Mouse (Mus musculus) right cerebral cortex, adult 2 months (tissue): Measurements from ENCODE around the gene Tbc1d30.

Experiments used
- DNase-seq, 2 experiments: peaks; one replicate each; pipeline ENCODE4 v3.0.0; 2021 to 2022; ENCODE audit warnings: low spot score in 2 of 2

Tbc1d30 gene

DNA sequence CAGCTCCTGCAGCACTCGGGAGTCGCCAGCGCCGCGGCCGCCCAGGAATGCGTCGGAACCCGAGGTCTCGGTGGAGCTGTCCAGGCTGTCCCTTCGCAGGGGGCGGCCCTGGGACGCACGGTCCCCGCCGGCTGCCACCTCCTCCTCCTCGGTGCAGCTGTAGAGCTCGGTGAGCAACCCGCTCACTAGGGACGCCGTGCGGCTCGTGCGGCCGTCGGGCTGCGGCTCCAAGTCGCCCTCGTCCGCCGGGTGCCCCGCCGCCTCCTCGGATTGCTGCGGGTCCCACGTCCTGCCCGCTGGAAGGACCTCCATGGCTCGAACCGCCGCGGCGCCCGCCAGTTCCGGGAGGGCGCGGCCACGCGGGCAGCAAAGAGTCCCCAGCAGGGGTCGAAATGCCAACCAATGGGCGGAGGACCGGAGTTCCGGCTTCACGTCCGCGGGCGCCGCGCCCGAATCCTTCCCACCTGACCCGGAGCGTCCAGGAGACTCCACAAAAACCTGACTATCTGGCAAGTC, at the start of gene Tbc1d30:
Gene Tbc1d30, minus strand, starts transcription at position 213 of the 516 bp plus-strand sequence.
- no peak for DNase-seq

DNA sequence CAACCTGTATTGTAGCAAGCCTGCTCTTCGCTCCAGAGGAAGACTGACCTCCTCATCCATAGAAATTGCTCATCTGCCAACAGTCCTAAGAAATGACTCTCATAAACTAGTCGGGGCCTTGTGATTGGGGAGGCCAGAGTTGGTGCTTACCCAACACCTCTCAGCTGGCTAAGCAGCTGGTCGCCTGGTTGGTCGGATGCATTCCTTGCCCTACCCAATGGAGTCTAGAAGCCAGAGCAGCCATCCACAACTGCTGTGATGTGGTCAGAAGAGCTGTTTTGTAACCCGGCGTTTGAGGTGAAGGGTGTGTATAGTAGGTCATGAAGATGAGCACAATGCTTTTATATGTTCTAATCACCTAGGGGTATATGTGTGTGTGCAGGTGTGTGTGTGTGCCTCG, 47.5 kb upstream of the Tbc1d30 start:
- no peak for DNase-seq

DNA sequence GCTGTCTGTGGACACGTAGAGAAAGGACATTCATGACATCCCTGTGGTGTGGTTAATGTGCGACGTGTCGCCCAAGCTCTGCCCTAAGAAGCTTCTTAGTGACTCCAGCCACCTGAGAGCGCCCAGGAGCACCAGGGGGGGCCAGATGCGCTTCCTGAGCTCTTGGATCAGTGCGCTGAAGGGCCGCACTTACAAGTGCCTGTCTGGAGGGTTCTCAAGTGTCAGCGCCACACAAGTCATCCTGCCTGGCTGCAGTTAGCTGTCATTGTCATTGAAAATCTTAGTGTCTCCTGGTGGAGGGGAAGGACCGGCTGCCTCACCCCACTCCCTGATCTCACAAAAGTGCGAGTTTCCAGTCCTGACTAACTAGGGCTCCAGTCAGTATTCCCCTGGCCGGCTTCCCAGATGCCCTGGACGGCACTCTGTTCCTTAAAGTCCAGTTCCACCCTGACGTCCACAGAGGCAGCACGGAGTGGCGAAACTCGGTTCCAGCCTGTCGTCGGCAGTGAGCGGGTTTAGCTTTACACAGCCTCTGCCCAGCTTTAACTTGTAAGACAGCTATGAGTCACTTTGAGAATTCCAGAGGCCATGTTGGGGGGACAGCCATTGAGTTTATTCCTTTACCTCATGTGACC, 44.6 kb upstream of the Tbc1d30 start:
- no peak for DNase-seq

DNA sequence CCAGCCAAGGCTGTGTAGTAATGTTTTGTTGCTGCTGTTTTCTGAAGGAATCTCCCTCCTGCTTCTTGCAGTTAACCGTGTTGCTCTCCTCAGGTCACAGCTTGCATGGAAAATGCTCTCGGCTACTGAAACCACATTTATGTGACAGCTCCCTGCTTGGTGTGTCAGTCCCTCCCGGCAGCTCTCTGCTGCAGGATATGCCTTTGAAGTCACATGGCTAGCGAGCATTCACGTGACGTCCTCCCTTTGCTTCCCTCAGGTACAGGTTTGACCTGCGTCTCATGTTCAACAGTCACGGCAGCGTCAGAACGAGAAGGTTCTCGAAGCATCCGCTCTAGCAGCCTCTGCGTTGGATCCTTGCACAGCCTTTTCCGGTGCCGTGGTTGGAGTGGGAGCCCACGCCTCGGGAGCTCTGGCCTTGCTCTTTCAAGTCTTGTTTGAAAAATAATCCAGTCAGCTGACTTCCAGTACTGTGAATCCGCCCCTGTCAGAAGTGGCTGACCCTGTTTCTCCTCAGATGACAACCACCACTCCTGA, 43.8 kb upstream of the Tbc1d30 start:
- DNase-seq = no peak

DNA sequence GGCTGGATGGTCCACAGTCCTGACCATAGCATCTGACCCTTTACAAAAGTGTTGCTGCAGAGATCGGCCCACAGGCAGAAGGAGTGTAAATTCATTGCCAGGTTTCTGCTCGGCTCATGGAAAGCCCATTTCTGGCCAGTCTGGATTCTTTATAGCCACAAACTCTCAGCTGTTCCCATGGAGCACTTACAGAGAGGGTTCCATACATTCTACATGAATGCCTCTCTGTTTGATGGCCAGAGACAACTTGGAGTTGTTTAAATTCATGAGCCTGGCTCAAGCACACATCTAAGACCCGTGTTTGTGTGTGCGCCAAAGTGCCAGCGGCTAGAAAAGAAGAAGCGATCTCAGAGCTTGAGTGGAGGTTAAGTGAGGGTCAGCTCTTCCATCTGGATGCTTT, 43.2 kb upstream of the Tbc1d30 start:
- no peak for DNase-seq

DNA sequence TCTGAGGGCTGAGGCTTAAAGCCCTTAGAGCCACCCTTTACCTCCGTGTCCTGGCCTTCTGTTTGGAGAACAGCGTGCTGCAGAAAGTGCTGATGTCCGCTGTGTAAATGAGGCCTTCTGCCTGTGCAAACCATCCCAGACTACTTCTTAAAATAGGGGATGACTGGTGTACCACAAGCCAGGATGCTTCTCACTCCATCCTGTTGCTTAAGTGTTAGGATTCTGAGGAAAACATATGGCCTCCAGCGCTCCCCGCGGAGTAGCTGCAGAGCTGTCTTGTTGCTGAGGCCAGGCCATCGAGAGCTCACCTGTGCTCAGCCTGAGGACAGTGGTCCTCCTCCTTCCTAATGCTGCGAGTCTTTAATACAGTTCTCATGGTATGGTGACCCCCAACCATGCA, 40.8 kb upstream of the Tbc1d30 start:
- DNase-seq = no peak

DNA sequence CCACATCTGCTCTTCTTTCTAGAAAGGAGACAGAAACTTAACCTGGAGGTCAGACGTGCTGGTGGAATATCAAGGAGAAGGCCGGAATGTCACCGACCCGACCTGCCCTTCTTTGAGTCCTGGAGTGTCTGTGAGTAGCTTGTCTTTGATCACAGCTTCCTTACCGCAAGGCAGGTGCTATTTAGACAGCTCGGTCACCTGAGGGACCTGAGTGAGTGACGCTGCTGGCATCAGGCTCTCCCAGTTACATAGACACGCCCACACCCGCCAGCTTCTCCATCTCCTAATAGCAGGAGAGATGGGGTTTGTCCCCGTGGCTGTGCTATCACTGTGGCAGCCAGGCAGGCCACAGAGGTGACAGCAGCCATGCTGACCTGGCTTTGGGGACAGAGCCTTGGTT, 39.5 kb upstream of the Tbc1d30 start:
- DNase-seq = no peak

DNA sequence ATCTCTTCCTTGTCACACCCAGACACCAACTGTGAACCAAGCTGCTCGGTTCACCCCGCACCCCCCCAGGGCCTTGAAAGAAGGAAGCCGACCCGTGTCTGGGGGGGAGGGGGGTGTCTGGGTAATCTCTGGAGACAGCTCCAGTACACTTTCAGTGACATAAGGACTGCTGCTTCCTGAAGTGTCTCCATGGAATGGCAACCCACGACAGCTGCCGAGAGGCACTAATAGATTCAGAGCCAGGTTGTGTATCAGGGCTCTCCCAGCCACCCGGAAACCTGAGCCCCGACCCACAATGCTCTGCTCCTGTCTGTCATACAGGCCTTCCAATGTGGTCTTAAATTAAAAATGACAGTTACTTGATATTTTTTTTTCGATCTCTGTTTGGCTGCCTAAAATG, 35.3 kb upstream of the Tbc1d30 start:
- DNase-seq = no peak

DNA sequence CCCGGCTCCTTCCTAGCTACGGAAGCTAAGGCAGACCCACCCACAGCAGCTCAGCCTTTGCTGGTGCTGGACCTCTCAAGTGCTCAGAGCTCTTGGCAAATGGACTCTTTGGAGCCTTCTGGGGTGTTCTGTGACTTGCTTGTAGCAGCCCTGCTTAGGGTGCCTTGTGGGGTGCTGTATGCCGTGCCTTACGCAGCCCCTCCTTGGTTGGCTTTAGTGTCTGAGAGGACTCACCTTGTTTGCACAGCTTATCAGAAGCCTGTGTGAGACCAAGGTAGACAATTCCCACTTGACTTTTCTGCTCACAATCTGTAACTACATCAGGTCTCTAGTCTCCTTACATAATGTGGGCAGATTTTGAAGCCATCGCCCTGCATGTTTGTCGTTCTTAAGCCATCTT, 34.6 kb upstream of the Tbc1d30 start:
- no peak for DNase-seq

DNA sequence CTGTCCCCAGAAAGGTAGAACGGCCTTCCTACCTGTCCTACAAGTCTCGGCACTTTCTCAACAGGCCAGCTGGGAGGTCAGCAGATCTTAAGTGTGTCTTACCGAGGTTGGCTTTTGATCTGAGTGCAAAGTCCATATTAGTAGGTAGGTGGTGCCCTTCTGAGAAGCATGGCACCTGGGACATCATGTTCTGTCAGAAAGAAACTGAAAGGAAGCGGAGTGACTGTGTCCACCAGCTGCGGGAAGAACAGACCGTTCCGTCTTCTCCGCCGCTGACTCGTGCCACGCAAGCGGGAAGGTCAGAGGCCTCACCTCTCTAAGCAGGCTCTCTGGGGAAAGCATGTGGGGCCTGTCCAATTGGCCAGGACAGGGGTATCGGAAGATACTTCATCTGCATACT, 33.6 kb upstream of the Tbc1d30 start:
- DNase-seq = no peak

DNA sequence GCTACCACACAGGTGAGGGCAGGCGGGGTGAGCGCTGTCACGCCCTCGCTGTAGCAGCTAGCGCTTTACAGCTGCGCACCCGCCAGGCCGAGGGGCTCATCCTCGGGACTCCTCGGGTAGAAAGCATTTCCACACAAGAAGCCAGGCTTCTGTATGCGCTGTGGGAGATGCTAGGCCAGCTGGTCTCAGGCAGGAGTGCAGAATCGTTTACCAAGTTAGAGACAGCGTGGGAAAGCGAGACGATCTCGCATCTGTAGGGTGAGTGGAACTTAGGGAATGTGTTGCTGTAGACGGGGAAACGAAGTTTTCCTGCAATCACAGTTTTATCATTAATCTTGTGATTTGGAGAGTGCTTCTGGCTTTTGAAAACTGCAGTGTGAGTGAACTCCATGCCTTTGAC, 30.2 kb upstream of the Tbc1d30 start:
- no peak for DNase-seq

DNA sequence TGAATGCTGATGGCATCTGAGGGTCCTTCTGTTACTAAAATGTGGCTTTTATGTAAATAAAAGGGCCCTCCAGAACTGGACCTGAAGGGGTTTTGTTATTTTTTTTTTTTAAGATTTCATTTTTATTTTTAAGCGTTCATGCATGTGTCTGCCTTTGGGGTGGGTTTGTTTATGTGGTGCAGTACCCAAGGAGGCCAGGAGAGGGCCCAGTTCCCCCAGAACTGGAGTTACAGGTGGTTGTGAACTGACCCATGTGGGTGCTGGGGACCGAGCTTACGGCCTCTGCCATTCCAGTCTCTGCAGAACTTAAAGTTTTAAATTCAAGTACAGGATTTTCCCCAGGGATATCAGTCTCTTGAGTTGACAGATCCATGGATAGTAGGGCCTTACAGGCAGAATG, 28.3 kb upstream of the Tbc1d30 start:
- no peak for DNase-seq

DNA sequence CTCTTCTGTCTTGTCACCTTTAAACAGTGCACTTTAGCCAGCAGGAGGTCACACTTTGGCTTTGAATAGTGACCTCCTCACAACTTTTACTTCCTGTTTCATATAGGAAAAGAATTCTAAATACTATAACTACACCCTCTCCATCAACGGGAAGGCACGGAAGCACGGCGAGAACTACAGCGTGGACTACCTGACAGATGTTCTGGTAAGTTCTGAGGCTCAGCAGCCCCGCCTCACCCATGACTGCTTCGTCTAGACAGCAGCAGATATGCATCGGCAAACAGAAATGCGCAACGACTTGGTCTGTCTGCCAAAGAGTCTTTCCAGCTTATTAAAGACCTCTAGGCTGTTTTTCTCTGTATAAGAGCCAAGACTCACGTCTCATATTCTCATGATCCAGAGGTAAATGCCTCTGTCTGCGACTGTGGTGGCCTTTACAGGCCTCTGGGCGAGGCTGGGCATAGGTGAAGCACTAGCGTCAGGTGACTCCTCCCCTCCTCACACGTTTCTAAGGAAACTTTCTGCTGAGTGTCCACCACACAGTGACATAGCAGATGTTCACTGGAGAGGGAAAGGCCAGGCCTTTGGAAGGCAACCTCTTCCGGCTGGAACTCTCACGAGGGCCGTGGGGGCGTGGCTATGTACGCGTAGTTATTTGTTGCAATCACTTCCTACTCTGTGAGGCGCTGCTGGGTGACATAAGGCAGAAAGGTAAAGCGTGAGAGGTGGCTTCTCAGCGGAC, 25.6 kb upstream of the Tbc1d30 start:
- DNase-seq = no peak

DNA sequence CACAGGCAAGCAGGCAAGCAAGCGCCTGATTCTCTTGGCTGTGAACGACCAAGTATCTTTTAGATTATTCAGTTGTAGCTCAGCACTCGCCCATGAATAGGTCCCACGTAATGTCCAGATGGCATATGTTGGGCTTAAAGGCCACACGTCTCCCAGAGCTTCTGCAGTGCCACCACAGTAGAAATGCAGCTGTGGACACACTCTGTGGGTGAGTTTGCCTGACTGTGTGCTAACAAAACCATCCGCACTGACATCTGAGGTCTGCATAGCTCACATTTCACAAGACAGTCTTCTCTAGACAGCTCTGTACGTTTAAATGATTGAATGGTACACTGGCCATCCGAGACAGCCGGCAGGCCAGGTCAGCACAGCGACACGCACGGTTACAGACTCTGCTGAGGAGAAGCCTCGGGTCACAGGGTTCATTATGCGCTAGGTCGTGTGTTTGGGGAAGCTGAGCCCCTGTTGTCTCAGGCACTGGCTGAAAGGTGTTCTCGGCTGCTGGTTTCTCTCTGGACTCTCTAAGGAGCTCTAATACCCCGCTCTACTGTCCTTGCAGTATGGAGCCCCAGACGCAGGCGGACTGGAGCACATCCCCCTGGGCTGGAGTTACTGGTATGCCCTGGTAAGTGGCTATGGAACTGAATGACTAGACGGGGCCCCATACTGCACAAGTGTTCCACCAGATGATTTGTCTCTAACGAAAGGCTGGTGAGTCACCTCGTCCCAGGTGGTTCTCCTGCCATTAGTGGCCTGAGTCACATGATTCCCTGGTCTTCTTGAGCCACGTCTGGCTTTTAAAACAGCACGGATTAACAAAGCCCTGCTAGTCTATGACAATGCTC, 24.8 kb upstream of the Tbc1d30 start:
- no peak for DNase-seq

DNA sequence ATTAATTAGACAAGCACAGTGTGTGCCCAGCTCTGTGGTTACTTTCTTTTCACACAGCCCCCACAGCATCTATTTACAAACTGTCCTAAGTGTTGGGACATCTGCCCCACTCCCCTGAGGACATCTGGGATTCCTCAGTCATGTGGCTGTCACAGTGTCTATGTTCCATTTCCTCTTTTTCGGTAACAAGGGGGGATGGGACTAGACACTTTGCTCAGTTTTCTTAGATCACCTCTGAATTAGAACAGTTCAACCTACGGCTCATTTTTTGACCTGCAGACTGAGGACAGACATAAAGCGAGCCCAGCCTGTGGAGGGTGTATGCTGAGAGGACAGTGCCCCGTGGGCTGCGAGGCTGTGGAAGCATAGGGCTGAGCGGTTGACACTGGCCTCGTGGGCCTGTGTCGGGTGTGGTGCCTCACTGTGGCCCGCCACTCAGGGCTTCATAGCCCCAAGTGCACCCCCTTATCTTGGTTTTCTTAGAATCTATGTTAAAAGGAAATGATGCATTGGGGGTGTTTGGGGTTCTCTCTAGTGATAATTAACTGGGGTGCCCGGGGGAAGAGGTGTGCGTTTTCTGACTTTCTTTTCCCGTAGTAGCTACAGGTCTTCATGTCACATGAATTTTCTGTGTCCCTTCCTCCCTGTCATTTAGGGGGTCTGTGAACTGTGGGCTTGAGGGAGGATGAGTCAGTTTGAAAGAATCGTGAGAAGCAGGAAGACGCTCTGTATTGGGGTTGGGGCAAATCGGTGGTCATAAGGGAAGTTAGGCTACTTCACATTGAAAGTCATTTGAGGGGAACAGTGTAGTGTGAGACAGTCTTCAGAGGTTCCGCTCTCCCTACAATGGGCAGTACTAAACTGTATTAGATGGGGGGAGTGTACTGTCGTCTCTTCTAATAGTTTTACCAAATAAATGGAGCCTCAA, 23.9 kb upstream of the Tbc1d30 start:
- no peak for DNase-seq

DNA sequence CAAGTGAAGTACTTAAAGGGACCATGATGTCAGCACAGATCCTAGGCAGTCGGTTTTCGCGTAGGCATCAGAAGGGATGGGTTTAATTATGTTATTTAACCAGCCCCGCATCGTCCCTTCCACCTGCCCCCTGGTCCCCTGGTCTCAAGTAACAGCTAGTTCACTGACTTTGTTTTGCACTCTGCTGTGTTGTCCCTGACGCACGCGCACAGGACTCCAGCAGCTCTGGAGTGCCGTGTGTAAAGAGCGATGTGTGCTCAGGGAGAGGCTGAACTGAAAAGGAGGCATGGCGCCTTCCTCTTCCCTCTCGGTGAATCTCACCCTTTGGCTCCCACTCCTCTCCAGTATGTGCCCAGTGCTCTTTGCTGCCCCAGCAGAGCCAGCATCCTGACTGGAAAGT, 22.9 kb upstream of the Tbc1d30 start:
- no peak for DNase-seq

DNA sequence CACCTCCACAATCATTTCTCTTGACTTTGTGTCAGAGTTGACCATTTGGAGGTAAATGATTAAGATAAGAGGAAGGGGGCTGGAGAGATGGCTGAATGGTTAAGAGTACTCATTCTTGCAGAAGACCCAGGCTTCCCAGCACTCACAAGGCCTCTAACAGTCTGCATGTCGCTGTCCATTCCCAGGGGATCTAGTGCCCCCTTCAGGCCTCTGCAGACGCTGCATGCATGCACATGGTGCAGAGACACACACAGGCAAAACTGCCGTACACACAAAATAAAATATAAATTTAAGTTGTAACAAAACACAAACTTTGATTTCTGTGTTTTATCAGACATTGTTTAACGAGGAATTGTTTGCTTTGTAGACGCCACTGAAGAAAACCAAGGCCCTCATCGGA, 19.7 kb upstream of the Tbc1d30 start:
- no peak for DNase-seq

DNA sequence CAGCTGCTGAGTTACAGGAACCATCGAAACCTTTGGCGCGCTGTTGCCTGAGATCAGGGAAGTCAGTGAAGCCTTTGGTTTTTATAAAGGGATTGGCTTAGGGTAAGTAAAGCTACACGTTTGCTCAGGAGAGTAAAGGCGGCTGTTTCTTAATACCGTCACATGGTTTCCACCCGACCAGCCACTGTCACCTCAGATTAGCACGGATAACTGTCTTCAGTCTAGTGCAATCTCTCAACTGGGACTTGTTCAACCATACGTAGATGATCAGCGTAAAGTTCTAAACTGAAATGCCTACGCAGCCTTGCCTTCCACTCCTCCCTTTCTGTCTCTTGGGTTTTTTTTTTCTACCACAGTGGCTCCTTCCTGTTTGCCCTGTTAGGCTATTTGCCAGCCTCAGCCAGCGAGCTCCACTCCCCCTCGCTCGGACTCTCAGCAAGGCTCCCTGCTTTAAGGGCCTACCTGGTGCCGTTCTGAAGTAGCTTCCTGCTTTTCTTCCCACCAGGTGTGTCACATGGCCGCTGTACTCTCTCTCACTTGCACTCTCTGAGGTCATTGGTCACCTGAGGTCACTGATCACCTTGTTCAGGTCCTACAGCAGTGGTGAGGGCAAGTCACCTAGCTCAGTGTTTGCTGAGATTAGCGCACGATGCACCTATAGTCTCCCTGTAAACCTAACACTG, 17.8 kb upstream of the Tbc1d30 start:
- DNase-seq = no peak

DNA sequence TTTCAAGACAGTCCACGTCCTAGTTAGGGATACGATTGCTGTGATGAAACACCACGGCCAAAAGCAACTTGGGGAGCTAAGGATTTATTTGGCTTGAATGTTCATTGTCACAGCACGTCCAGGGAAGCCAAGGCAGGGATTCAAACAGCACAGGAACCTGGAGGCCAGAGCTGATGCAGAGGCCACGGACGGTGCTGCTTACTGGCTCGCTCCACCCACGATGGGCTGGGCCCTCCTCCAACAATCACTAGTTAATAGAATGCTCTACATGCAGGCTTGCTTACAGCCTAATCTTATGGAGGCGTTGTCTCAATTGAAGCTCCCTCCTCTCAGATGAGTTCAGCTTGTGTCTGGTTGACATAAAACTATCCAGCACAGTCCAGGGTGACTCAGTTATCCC, 16.7 kb upstream of the Tbc1d30 start:
- DNase-seq = no peak

DNA sequence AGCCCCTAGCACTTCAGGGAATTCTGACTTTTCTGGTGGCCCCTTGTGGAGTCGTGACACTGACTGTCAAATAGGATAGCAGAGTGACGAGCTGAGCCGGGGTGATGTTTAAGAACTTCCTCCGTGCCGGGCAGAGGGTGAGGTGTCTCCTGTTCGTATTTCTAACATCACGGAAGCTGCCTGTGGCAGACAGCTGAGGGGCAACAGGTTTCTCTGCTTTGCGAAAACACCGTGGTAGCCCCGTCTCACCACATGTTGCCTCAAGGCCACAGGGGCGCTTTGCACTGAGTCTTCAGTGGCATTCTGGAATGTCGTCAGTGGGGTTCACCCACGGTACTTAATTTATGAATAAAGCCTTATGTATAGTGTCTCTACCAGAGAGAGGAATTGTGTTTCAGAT, 16.2 kb upstream of the Tbc1d30 start:
- no peak for DNase-seq
